ENCODE assay signal across 16 mouse cellular contexts in genomic region chr10:62553611-62554091, GRCm38 (mm10). TPM values are rescaled to one million over a fixed set of nuclear protein-coding genes. Genes with fewer than 3 reads are reported as not detected.
DNase-seq lines count a peak whose midpoint lies in the region; ATAC-seq and TF ChIP-seq lines count a peak whose summit lies in the region.
"Had no signal": no experiment of that assay in that cellular context is flagged by ENCODE, and none has a peak within 500 bp of the region (broad histone marks: within the 10 kb centered on the region; RNA-seq: fewer than 3 reads in every experiment).

No protein-coding gene starts in this region.

- no peak overlapping the region for H3K9ac ChIP-seq in liver, adult 2 months (ENCODE audit: low read depth, low read length)
- H3K9ac ChIP-seq in forebrain, embryonic 16.5 days (replicated peaks; ENCODE audit: low read depth, low read length) = no peak overlapping the region
- H3K9ac ChIP-seq: forebrain, embryonic 12.5 days; liver, embryonic 13.5 days had no signal

- peak; percentile 85 for ATAC-seq in megakaryocyte, adult 5-6 weeks (ENCODE audit: poor library complexity, severe bottlenecking)
- no peak for ATAC-seq in forebrain, embryonic 16.5 days
- ATAC-seq: hindbrain, postnatal 0 days had no signal

- no peaks in the 10 kb centered on the region for H3K4me1 ChIP-seq in liver, adult 2 months (ENCODE audit: control insufficient read depth, insufficient read depth, low read length)
- H3K4me1 ChIP-seq in thymus, adult 2 months (replicated peaks; ENCODE audit: control insufficient read depth, insufficient read depth, low read length) = peaks cover 12% of the 10 kb centered on the region
- H3K4me1 ChIP-seq in forebrain, embryonic 16.5 days (replicated peaks; ENCODE audit: control insufficient read depth, insufficient read depth, low read length) = no peaks in the 10 kb centered on the region
- H3K4me1 ChIP-seq: forebrain, embryonic 12.5 days had no signal

- no peak for TF ChIP-seq CTCF in liver, adult 2 months (IDR thresholded peaks at IDR 0.05; ENCODE audit: low read depth, low read length)
- TF ChIP-seq CTCF in thymus, adult 2 months (IDR thresholded peaks at IDR 0.05; ENCODE audit: borderline replicate concordance, control insufficient read depth, extremely low read depth, insufficient read depth, low read length, poor library complexity) = no peak

- TF ChIP-seq POLR2A in liver, adult 2 months (IDR thresholded peaks at IDR 0.05; ENCODE audit: extremely low read depth, insufficient read depth, low read length) = no peak
- TF ChIP-seq POLR2A in thymus, adult 2 months (IDR thresholded peaks at IDR 0.05; ENCODE audit: control insufficient read depth, extremely low read depth, insufficient read depth, low read length, poor library complexity) = no peak

- H3K4me3 ChIP-seq in liver, adult 2 months (ENCODE audit: insufficient read depth, low read depth, low read length) = no peak overlapping the region
- H3K4me3 ChIP-seq in thymus, adult 2 months (ENCODE audit: control insufficient read depth, insufficient read depth, low read length) = peak overlapping the region; percentile 14; the same call in 1 of the 2 replicates
- H3K4me3 ChIP-seq in forebrain, embryonic 16.5 days (replicated peaks; ENCODE audit: low read length) = no peak overlapping the region
- H3K4me3 ChIP-seq: forebrain, embryonic 12.5 days; left cerebral cortex, adult 2 months; liver, embryonic 13.5 days had no signal

- H3K27ac ChIP-seq in liver, adult 2 months (replicated peaks; ENCODE audit: insufficient read depth, low read depth, low read length) = no peak overlapping the region
- H3K27ac ChIP-seq in thymus, adult 2 months (ENCODE audit: control insufficient read depth, insufficient read depth, low read length) = peak overlapping the region; percentile 65
- no peak overlapping the region for H3K27ac ChIP-seq in forebrain, embryonic 16.5 days (ENCODE audit: low read length)
- H3K27ac ChIP-seq: forebrain, embryonic 12.5 days; hindbrain, postnatal 0 days; left cerebral cortex, adult 2 months; liver, embryonic 13.5 days had no signal

- peak; percentile 12 for DNase-seq in liver, adult 2 months (ENCODE audit: extremely low read depth, low read depth, low spot score)
- no peak for DNase-seq in liver
- DNase-seq in MEL-GATA-1-ER (ENCODE audit: extremely low read depth, low read depth) = peak; percentile 60
- peak; percentile 46 for DNase-seq in thymus, adult 2 months
- DNase-seq in c-Kit-positive CD71-positive TER-119-positive erythroid progenitor cells, embryonic 14.5 days (ENCODE audit: low spot score) = no peak
- DNase-seq in left cerebral cortex, adult 18-20 months (ENCODE audit: low spot score in 2 of 2) = no peak
- DNase-seq: adrenal gland, postnatal 10 days; cerebellum, adult 18-20 months; gastrocnemius, postnatal 14 days; kidney, postnatal 14 days; liver, embryonic 13.5 days had no signal

- H3K27me3 ChIP-seq in liver, adult 2 months (ENCODE audit: control insufficient read depth, insufficient read depth, low read length) = no peaks in the 10 kb centered on the region
- no peaks in the 10 kb centered on the region for H3K27me3 ChIP-seq in thymus, adult 2 months (ENCODE audit: control insufficient read depth, insufficient read depth, low read length)
- no peaks in the 10 kb centered on the region for H3K27me3 ChIP-seq in forebrain, embryonic 16.5 days (replicated peaks; ENCODE audit: control insufficient read depth, insufficient read depth, low read length)
- H3K27me3 ChIP-seq: forebrain, embryonic 12.5 days; liver, embryonic 13.5 days had no signal

- peaks cover 1% of the 10 kb centered on the region; the same call in 1 of the 2 replicates for H3K36me3 ChIP-seq in liver, adult 2 months (ENCODE audit: control insufficient read depth, insufficient read depth, low read length)
- H3K36me3 ChIP-seq in thymus, adult 2 months (ENCODE audit: control insufficient read depth, insufficient read depth, low read length) = no peaks in the 10 kb centered on the region; the same call in 1 of the 2 replicates
- peaks cover 2% of the 10 kb centered on the region; the same call in 1 of the 2 replicates for H3K36me3 ChIP-seq in forebrain, embryonic 16.5 days (ENCODE audit: control insufficient read depth, insufficient read depth)

- no peak overlapping the region for H3K4me2 ChIP-seq in forebrain, embryonic 16.5 days (ENCODE audit: low read length)
- H3K4me2 ChIP-seq: forebrain, embryonic 12.5 days; liver, embryonic 13.5 days had no signal

- WGBS in liver, adult 2 months = 79% methylated on average over 12 of the region's 12 CpGs
- WGBS in thymus, adult 2 months = 5% methylated on average over 12 of the region's 12 CpGs
- 88% methylated on average over 12 of the region's 12 CpGs for WGBS in forebrain, embryonic 16.5 days

- no peaks in the 10 kb centered on the region for H3K79me2 ChIP-seq in liver, adult 2 months (ENCODE audit: control insufficient read depth, insufficient read depth, low read length)

- H3K9me3 ChIP-seq in forebrain, embryonic 16.5 days (ENCODE audit: control insufficient read depth, low read length) = no peaks in the 10 kb centered on the region
- H3K9me3 ChIP-seq: forebrain, embryonic 12.5 days; liver, embryonic 13.5 days had no signal

RNA-seq across cellular contexts. Expression of gene Kif1bp, which starts 24.6 kb away (rescaled TPM):
- total RNA-seq in liver, adult 2 months (2014; rRNA removed) = 8.3 and 8.6 TPM in 2 replicates
- 8.2 and 9.8 TPM in 2 replicates for polyA plus RNA-seq in liver, adult 2 months (2012; rRNA removed)
- total RNA-seq in megakaryocyte, adult 5-6 weeks (2015) = 23.3 and 23.6 TPM in 2 replicates
- total RNA-seq in megakaryocyte, adult 5-6 weeks (2017) = 18.1 and 19.9 TPM in 2 replicates
- 43.4 and 45.7 TPM in 2 replicates for polyA plus RNA-seq in thymus, adult 2 months (2012; rRNA removed)
- polyA plus RNA-seq in forebrain, embryonic 16.5 days (2015; fragmentation: Nextera tagmentation; extraction: Ambion mirVana) = 71.4 and 71.8 TPM in 2 replicates
- 100 to 1,000 TPM; 179 to 185 TPM for total RNA-seq in left cerebral cortex, adult 18-20 months (2021)

RNA-seq across cellular contexts. Expression of gene Srgn, which starts 26.4 kb away (rescaled TPM):
- 11.9 and 15.9 TPM in 2 replicates for total RNA-seq in liver, adult 2 months (2014; rRNA removed)
- polyA plus RNA-seq in liver, adult 2 months (2012; rRNA removed) = 4.3 and 5.0 TPM in 2 replicates
- total RNA-seq in megakaryocyte, adult 5-6 weeks (2015) = 646 and 668 TPM in 2 replicates
- total RNA-seq in megakaryocyte, adult 5-6 weeks (2017) = 492 and 500 TPM in 2 replicates
- 94.3 and 107 TPM in 2 replicates for polyA plus RNA-seq in thymus, adult 2 months (2012; rRNA removed)
- 8.6 and 9.3 TPM in 2 replicates for polyA plus RNA-seq in forebrain, embryonic 16.5 days (2015; fragmentation: Nextera tagmentation; extraction: Ambion mirVana)
- 10 to 100 TPM in 1 of 2 experiments, 1 to 10 TPM in 1; 8.0 to 10.0 TPM for total RNA-seq in left cerebral cortex, adult 18-20 months (2021)

RNA-seq across cellular contexts. Expression of gene Ddx21, which starts 48.4 kb away (rescaled TPM):
- total RNA-seq in liver, adult 2 months (2014; rRNA removed) = 10.9 and 11.8 TPM in 2 replicates
- 5.8 and 7.2 TPM in 2 replicates for polyA plus RNA-seq in liver, adult 2 months (2012; rRNA removed)
- 36.2 and 38.4 TPM in 2 replicates for total RNA-seq in megakaryocyte, adult 5-6 weeks (2015)
- total RNA-seq in megakaryocyte, adult 5-6 weeks (2017) = 59.8 and 61.7 TPM in 2 replicates
- polyA plus RNA-seq in thymus, adult 2 months (2012; rRNA removed) = 19.4 and 22.7 TPM in 2 replicates
- polyA plus RNA-seq in forebrain, embryonic 16.5 days (2015; fragmentation: Nextera tagmentation; extraction: Ambion mirVana) = 18.7 and 22.9 TPM in 2 replicates
- total RNA-seq in left cerebral cortex, adult 18-20 months (2021) = 10 to 100 TPM; 21.1 to 21.3 TPM

Comparison
In these comparisons a context has a peak if more than half of its experiments do, and no peak if none do; other contexts are left out.
1. DNase-seq: peak in liver, adult 2 months (single experiment), MEL-GATA-1-ER (single experiment) and thymus, adult 2 months (single experiment); none in liver (single experiment), c-Kit-positive CD71-positive TER-119-positive erythroid progenitor cells, embryonic 14.5 days (single experiment) and left cerebral cortex, adult 18-20 months (0 of 2).
2. RNA of gene Kif1bp, which starts 24.6 kb away (total RNA-seq): 179 to 185 TPM in left cerebral cortex, adult 18-20 months; 18.1 to 23.6 TPM in megakaryocyte, adult 5-6 weeks and 8.3 to 8.6 TPM in liver, adult 2 months; every median in the first group is over 4 times any median in the second.
3. RNA of gene Srgn, which starts 26.4 kb away (total RNA-seq): 492 to 668 TPM in megakaryocyte, adult 5-6 weeks; 11.9 to 15.9 TPM in liver, adult 2 months and 8.0 to 10.0 TPM in left cerebral cortex, adult 18-20 months; every median in the first group is over 10 times any median in the second.